Mouse (Mus musculus): ENCODE data around the gene Dicer1.

Dicer1 gene

DNA sequence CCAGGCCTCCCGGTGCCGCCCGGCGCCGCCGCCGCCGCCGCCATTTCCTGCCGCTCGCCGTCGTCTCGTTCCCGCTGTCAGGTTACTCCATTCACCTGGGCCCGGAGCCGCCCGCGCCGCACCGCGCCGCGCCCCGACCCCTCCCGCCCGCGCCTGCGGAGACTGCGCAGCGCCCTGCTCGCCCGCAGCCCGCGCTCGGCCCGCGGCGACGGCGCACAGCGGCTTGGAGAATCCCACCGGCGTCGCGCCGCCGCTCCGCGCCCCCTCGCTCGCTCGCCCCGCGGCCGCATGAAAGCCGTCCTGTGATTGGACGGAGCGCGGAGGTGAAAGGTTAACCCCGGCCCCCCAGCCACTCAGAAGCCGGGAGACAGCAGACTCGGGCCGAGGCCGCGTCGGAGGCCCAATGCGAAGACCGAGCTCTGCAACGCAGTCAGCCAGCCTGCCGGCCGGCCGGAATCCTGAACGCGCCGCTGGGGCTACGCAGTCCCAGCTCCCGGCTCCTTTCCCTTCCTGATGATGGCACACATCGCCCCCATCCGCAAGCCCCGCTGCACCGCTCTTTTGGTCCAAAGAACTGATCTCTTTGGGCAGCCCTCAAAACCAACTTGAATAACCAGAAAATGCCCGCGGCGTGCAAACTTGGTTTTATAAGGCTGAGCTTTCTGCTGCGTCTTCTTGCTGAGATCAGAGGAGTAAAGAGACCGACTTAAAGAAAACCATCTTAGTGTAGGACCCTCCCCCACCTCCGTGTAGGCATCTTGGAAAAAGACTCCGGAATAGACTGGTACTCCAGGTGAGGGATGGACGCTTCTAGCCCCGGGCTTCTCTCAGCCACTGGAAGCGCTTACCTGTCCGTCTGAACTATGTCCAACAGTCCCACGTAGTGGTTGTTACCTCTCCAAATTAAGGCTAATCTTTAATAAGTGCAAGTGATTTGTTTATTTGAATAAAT lies at the start of gene Dicer1:
TSS of gene Dicer1 (minus strand) at position 139 of the 952 bp plus-strand sequence.
- in situ Hi-C loops (cut with MboI; ENCODE audit: low sequenced_read_pairs) = no loop called here

DNA sequence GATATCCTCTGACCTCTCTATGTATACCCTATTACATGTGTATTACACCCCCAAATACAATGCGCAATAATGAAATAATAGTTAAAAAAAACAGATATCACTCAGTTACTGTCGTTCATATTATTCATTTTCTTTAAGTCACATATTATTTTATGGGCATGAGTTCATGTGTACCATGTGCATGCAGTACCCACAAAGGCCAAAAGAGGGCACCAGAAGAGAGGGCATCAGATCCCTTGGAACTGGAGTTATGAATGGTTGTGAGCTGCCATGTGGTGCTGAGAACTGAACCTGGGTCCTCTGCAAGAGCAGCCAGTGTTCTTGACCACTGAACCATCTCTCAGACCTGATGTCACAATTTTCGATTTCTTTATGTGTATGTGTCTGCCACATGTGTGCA lies 47.6 kb upstream of the Dicer1 start:
- in situ Hi-C loops (cut with MboI; ENCODE audit: low sequenced_read_pairs) = no loop called here

DNA sequence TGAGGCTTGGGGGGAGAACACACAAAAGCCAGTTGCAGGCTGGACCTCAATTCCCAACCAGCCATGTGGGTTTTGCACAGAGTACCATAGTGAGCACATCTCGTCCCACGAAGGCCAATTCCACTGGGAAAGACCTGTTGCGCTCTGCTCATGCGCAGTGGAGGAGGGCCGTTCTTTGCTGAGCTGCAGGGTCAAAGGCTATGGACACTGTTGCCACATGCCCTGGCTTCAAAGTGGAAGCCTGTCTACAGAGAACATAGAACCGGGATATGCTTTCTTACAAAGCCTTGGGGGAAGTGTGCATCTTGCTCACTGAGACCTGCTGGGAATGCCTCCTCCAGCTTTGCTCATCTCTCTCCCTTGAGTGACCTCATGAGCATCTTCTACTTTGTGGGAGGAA lies 46.2 kb upstream of the Dicer1 start:
- in situ Hi-C loops (cut with MboI; ENCODE audit: low sequenced_read_pairs) = no loop called here

DNA sequence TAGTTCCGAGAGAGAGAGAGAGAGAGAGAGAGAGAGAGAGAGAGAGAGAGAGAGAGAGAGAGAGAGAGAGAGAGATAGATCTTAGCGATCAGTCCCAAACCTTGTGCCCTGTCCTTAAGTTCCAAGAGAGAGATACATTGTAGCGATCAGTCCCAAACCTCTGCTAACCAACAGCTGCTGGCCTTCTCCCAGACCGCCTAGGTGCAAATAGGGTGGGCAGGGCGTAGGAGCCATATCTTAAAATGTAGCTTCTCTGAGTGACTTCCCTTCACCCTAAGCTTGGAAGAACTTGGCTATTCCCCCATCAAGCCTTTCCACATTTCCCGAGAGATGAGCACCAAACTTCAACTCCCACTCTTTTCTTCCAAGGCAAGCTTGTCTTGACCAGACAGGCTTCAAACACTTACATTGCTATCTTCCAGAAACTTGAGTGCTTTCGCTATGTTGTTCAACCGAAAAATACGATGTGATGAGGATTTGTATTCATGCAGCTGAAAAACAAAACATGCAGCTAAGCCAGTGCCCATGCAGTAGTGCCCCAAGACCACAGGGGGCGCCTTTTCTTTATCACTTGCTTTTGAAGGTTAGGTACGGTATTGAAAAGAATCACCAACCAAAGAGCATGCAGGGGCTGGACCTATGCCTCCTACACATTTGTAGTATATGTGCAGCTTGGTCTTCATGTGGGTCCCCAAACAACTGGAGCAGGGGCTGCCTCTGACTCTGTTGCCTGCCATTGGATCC lies 45.1 kb upstream of the Dicer1 start:
- in situ Hi-C loops (cut with MboI; ENCODE audit: low sequenced_read_pairs) = no loop called here

DNA sequence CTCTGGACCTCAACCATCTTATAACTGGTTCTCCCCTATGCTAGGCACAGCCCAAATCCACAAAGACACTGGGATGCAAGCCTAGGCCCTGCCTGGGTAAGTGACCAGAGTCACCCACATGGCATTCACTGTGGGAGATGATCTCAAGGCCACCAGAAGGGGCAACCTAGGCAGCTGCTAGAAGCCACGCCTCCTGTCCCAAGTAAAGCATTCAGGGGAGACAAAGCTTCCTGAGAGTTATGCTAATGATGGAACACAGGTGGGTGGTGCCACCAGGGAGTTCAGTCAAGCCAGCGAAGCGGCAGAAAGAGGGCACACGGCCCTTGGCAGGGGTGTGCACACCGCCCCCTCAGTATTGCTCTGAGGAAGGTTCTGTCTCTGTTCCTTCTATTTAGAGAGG lies 43.2 kb upstream of the Dicer1 start:
- in situ Hi-C loops (cut with MboI; ENCODE audit: low sequenced_read_pairs) = no loop called here

DNA sequence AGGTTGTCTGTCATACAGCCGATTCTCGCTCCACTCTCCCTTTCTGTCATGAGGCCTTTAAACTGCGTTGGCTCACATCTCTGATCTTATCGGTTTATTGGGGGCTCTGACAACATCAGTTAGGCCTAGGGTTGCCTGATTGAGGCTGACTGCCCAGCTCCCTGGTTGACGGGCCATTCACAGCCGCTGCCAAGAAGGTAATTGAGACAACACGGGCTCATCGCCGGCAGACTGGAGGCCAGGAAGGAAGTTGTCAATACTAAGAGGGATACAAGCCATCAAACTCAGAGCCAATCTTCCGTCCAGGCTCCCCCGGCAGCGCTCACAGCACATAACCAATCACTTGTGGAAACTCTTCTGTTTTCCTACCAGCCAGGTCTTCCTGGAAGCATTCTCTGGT lies 41.7 kb upstream of the Dicer1 start:
- in situ Hi-C loops (cut with MboI; ENCODE audit: low sequenced_read_pairs) = no loop called here

DNA sequence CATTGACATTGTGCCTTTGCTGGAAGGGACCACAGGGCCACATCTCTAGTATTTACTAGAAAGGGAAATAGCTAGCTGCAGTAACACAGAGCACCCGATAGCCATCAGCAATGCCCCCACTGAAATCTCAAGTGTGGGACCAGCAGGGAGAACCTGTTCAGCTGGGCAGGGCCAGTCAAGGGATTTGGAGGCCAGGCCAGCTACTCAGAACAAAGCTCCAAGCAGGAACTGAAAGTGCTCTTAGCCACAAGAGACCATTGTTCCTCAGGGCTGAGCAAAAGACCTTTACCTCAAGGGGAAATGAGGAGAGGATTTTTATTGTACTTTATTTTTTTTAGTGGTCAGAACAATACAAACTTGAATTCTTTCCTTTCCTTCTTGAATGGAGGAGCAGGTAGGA lies 25.9 kb upstream of the Dicer1 start:
- in situ Hi-C loops (cut with MboI; ENCODE audit: low sequenced_read_pairs) = no loop called here

DNA sequence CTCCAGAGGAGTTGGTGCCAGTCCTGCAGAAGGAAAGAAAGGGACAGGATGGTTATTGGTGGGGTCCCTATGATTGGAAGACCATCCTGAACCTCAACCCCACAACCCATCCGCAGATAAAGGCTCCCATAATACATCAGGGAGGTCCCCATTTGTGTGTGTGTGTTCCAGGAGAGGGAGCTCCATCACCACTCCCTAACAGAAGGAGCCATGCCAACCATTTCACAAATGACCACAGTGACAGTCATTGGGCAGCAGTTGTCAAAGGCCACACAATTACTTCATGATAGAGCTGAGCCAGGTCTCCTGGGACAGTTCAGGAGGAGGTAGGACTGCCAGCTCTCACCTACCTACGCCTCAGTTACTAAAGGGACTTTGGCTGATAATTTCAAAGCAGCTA lies 20.2 kb upstream of the Dicer1 start:
- in situ Hi-C loops (cut with MboI; ENCODE audit: low sequenced_read_pairs) = no loop called here

DNA sequence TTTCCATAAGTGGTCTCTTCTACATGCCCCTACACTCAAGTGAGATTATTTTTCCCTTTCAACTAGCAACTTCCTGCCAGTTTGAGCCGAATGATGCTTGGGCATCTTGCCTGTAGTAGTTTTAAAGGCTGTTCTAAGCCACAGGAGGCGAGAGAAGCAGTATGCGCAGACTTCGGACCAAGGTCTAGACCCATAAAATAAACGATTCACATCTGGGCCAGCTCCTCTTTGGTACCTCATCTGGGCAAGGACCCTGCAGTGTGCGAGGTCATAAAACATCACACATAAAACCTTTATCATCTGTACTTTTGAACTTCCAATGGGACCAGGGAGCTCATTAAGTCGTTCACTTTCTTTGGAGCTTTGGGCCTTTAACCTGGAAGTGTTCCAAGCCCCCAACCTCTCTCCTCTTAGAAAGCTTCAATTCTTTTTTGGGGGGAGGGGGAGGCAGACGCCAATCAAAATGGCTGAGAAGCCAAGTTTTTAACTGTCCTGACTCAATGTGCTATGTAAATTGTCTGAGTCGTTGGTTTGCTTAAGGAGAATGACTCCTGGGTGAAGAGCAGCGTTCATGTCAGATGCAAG lies 17.5 kb upstream of the Dicer1 start:
- in situ Hi-C loops (cut with MboI; ENCODE audit: low sequenced_read_pairs) = no loop called here

DNA sequence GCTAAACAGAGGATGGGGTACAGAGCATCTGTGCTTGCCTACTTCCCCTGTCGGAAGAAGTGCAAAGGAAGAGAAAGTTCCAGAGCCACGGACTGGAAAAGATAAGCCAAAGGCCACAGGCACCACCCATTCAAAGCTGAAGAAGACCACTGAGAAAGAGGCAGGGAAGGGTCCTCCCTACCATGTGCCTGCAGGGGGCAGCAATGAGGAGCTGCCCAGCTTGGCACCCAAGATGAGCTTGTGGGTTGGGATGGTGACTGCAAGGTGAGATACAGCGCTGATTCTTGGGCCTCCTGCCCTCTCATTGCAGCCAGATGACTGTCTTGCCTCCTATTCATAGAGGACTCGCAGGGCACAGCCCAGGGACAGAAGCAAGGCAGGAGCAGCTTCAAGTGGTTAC lies 15.4 kb upstream of the Dicer1 start:
- in situ Hi-C loops (cut with MboI; ENCODE audit: low sequenced_read_pairs) = no loop called here

DNA sequence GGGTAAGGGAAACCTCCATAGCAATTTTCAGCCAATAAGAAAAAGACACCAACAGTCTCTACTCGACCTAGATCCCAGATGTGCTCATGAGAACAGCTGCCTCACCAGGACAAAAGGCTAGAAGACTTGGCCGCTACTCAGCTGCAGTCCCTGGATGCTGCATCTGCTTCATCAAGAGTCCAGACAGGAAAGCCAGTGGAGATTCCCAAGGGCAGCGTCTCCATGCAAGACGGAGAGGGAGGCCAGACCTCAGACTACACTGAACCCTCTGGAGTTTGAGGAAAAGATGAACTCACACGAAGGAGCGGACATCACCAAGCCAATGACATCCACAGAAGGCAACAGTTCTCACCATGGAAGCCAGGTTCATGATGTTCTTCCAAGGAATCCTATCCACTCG lies 14.0 kb upstream of the Dicer1 start:
- in situ Hi-C loops (cut with MboI; ENCODE audit: low sequenced_read_pairs) = no loop called here

DNA sequence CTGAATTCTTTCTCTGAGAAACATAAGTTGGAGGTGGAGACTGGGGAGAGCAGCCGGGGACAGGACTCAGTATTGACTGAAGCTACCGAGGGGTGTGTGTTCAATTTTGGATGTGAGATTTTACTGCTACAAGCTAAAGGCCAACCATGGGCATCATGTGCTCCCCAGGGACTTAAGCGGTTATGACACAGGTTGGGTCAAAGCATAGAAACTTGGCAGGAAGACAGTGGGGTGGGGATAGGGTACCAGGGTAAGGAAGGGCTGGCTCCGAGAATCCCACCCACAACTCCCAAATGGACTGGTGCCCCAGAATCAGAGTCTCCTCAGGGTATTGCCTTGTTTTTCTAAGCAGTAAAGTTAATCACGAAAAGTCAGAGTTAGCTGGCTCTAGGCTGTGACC lies 13.4 kb upstream of the Dicer1 start:
- in situ Hi-C loops (cut with MboI; ENCODE audit: low sequenced_read_pairs) = no loop called here

DNA sequence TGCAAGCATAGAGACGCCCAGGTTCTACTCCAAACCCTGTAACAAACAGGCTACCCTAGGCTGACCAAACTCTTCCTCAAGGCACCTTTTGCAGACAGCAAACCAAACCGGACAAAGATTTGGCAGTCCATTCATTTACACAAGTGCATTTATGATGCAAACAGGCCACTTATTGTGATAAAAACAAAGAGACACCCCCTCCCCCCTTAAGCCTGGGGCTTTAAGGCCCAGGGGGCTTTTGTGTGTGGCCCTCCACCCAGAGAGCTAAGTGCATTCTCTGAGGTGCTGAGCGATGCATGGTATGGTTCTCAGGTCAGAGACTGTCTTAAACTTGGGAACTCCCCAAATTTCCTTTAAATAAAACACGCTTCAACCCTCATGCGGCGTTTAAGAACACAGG lies 12.2 kb upstream of the Dicer1 start:
- in situ Hi-C loops (cut with MboI; ENCODE audit: low sequenced_read_pairs) = no loop called here

DNA sequence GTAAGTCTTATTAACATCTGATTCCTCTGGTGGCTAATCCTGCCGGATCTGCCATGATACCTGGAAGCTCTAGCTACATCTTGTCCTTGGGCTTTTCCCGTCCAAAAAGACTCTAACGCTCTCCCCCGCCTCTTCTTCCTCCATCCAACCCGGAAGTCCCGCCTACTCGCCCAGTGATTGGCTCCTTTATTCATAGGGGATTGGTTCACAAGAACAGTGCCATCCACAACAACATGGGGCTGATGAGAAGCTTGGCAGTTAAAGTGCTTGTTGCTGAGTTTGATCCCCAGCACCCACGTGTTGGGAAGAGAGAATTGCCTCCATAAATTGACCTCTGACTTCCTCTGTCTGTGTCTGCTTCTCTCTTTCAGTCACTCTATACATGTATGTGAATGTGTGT lies 9.7 kb upstream of the Dicer1 start:
- in situ Hi-C loops (cut with MboI; ENCODE audit: low sequenced_read_pairs) = no loop called here

DNA sequence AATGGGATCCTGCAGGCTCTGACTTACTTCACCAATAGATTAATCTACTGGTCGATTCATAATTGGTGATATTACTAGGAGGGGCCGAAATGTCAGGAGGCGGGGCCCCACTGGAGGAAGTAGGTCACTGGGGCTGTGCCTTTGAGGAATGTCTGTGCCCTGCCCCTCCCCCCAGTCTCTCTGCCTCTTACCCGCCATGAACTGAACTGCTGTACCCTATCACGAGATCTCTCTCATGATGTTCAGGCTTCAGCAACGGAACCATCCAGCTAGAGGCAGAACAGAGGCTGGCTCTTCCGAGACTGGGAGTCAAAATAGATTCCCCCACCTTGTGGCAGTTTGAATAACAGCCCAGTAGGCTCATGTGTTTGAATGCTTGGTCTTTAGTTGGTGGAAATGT lies 6.3 kb upstream of the Dicer1 start:
- in situ Hi-C loops (cut with MboI; ENCODE audit: low sequenced_read_pairs) = no loop called here

DNA sequence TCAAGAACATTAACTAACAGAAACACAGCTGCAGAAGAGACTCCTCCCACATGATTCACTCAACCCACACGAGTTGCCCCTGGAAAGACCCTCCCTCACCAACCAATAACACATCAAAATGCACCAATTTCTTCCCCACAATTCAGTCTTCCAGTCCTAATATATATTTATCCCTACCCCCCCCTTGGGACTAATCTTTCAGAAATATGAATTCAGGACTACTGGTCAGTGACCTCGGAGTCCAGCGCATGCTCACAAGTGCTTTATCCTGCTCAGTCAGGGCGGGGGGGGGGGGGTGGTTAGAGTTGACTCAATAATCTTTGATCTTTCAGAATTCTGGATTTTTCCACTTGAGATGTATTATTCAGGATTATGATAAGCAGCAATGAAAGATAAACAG lies 1.9 kb upstream of the Dicer1 start:
- in situ Hi-C loops (cut with MboI; ENCODE audit: low sequenced_read_pairs) = no loop called here

DNA sequence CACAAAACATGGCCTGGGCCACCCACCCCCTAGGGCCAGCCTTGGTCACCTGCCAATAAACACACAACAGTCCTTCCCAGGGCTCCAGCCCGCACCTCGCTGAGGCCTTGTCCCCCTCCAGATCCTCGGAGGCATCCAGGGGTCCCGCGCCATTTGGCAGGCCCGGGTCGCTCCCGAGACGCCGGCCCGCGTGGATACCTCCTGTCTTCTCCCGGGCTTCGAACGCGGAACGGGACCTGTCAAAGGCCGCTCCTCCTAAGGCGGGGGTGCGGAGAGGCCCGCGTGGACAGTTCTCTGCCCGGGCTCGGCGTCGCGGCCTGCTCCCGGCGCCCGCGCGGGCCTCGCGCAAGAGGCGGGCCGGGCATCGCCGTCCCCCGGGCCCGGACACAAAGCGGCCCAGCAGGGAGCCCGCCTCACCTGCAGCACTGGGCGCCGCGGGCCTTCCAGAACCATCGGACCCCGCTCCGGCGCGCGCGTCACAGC lies 380 bp downstream of the Dicer1 start:
- in situ Hi-C loops (cut with MboI; ENCODE audit: low sequenced_read_pairs) = no loop called here

DNA sequence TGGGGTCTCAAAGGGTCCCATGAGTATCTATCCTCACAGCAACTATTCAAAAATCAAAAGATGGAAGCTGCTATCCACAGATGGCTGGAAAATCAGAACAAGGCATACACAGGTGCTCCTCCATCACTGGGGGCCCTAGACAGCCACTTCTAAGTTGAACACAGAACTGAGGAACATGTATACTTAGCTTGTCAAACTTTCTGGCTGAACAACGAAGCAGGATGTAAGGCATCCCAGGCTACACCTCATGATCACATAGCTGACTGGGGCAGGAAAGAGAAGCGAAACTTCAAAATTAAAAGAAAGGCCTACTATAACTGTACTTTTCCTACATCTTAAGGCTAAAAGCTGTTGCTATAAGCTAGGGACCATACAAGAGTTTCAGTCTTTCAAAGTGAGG lies 2.8 kb downstream of the Dicer1 start:
- in situ Hi-C loops (cut with MboI; ENCODE audit: low sequenced_read_pairs) = loop anchor here (25.0 kb wide), 1 partner anchor 188 kb away; no protein-coding TSS in a partner anchor

DNA sequence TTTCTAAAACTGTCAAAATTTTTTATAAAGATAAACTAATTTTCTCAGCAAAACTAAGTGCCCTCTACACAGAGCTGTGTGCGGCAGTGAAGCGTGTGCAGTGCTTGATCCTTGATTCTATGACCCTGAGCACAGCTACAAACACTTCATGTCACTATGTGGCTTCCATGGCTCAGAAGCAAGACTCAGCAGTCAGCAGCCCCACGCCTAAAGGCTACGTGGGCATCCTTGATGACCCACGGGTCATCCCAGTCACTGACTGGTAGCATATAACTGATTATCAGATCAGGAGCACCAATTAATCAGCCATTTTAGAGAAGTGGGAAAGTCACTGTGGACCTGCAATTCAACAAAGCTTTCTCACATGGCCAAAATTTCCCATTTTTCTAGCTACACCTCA lies 4.5 kb downstream of the Dicer1 start:
- in situ Hi-C loops (cut with MboI; ENCODE audit: low sequenced_read_pairs) = loop anchor here (25.0 kb wide), 1 partner anchor 190 kb away; no protein-coding TSS in a partner anchor

DNA sequence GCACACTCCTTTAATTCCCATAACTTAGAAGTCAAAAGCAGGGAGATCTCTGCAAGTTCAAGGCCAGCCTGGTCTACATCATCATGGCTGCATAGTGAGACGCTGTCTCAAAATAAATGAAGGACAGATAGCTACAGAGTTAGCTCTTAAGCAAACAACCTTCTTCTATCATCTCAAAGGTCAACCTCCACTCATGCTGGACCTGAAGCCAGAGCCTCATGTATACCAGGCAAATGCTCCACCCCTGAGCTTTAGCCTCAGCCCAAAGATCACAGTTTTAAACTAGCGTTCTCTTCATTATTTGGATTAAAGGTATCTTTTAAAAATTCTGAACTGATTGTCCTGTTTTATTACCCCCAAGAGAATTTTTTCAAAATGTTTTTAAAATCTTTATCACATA lies 5.2 kb downstream of the Dicer1 start:
- in situ Hi-C loops (cut with MboI; ENCODE audit: low sequenced_read_pairs) = loop anchor here (25.0 kb wide), 1 partner anchor 191 kb away; no protein-coding TSS in a partner anchor

DNA sequence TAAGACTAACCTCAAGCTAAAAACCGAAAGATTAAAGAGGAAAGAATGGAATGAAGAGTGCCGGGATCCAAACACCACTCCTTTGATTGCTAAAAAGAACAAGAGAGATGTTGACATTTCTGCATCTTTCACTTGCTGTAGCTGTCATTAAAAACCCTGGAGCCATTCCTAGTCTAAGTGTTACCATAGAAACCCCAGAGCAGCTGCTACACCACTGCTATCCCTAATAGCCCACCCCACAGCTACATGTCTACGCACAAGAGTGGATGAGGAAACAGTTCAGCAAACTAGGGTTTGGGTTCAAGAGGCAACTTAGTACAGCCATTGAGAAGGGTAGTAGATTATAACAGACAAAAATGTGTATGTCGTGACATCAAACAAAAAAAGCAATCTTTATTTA lies 8.1 kb downstream of the Dicer1 start:
- in situ Hi-C loops (cut with MboI; ENCODE audit: low sequenced_read_pairs) = loop anchor here (25.0 kb wide), 1 partner anchor 194 kb away; no protein-coding TSS in a partner anchor
